Mouse (Mus musculus) left cerebral cortex, postnatal 36 days (tissue): ENCODE data around the gene Gm45837. TPM values are rescaled to one million over a fixed set of nuclear protein-coding genes. Genes with fewer than 3 reads are reported as not detected.
A peak's percentile ranks its signal among the peaks of the same experiment; 100 is the strongest.
"Not testable (repeated sequence)": the region's sequence is repeated elsewhere in the genome, so short reads cannot be mapped to it uniquely, and the experiment has no call there.

Source experiments
- DNase-seq, 2 experiments: peaks; one replicate each; pipeline ENCODE4 v3.0.0; 2021 to 2022; ENCODE audit warnings: low spot score in 2 of 2, mixed read lengths in 1 of 2
- intact Hi-C: fragments of 180-260 bp; cut with DNase I; formaldehyde crosslinking; loops from one replicate; pipeline ENCODE4 v1.15.1; 2025
- total RNA-seq, 2 experiments: library from RNA; stranded (reverse); gene quantifications; 2 replicates each; pipeline ENCODE4 v1.2.3; 2021

The Gm45837 gene
- total RNA-seq, 2 experiments from 2014 or later, result 1.7 TPM; not detected in 1

GRCm38 (mm10) chr7:101534428-101534827 lies 123.7 kb downstream of the Gm45837 start:
- intact Hi-C loops, result no loop called here
- DNase-seq, result no peak

GRCm38 (mm10) chr7:101535102-101535501 lies 124.4 kb downstream of the Gm45837 start:
- peak in 1 of 2 experiments; percentile 40 for DNase-seq
- intact Hi-C loops, result no loop called here

GRCm38 (mm10) chr7:101535517-101535916 lies 124.8 kb downstream of the Gm45837 start:
- DNase-seq, result no peak
- intact Hi-C loops, result no loop called here

- peak in 1 of 2 experiments; percentile 35 for DNase-seq
- intact Hi-C loops, result no loop called here
These were observed 126.9 kb downstream of the Gm45837 start for GRCm38 (mm10) chr7:101537541-101537940.

GRCm38 (mm10) chr7:101538141-101538933 lies 127.7 kb downstream of the Gm45837 start:
- peak in 1 of 2 experiments; percentile 55 for DNase-seq
- intact Hi-C loops, result loop anchor here (2.0 kb wide), 2 partner anchors 34 to 126 kb away; no protein-coding TSS in a partner anchor

- intact Hi-C loops, result loop anchor here (2.0 kb wide), 2 partner anchors 35 to 127 kb away; no protein-coding TSS in a partner anchor
- DNase-seq, result no peak
These were observed 129.1 kb downstream of the Gm45837 start for GRCm38 (mm10) chr7:101539774-101540173.

GRCm38 (mm10) chr7:101540684-101541083 lies 130.0 kb downstream of the Gm45837 start:
- DNase-seq, result no peak
- intact Hi-C loops, result loop anchor here (1.0 kb wide), 2 partner anchors 77 to 90 kb away; no protein-coding TSS in a partner anchor

GRCm38 (mm10) chr7:101541132-101541531 lies 130.4 kb downstream of the Gm45837 start:
- peak; percentile 78 to 81 for DNase-seq
- intact Hi-C loops, result loop anchor here (1.0 kb wide), 2 partner anchors 76 to 91 kb away; no protein-coding TSS in a partner anchor

GRCm38 (mm10) chr7:101541734-101542133 lies 131.0 kb downstream of the Gm45837 start:
- intact Hi-C loops, result loop anchor here (1.0 kb wide), 2 partner anchors 76 to 91 kb away; no protein-coding TSS in a partner anchor
- DNase-seq, result peak; percentile 41 to 43

- no peak for DNase-seq
- intact Hi-C loops, result no loop called here
These were observed 137.0 kb downstream of the Gm45837 start for GRCm38 (mm10) chr7:101547651-101548050.

GRCm38 (mm10) chr7:101549266-101549665 lies 138.6 kb downstream of the Gm45837 start:
- intact Hi-C loops, result no loop called here
- no peak for DNase-seq

- intact Hi-C loops, result no loop called here
- DNase-seq, result no peak
These were observed 140.2 kb downstream of the Gm45837 start for GRCm38 (mm10) chr7:101550686-101551485.

GRCm38 (mm10) chr7:101551530-101551929 lies 140.8 kb downstream of the Gm45837 start:
- intact Hi-C loops, result no loop called here
- DNase-seq, result no peak

- intact Hi-C loops, result not testable (repeated sequence)
These were observed 144.8 kb downstream of the Gm45837 start for GRCm38 (mm10) chr7:101555473-101555872.

GRCm38 (mm10) chr7:101557391-101557790 lies 146.7 kb downstream of the Gm45837 start:
- DNase-seq, result no peak
- intact Hi-C loops, result loop anchor here (2.0 kb wide), 1 partner anchor 25 kb away; no protein-coding TSS in a partner anchor

More at GRCm38 (mm10) chr7:101555473-101555872, 144.8 kb downstream of the Gm45837 start:
- not testable (repeated sequence) for DNase-seq

GRCm38 (mm10) chr7:101559393-101559792 lies 148.7 kb downstream of the Gm45837 start:
- DNase-seq, intact Hi-C loops: not testable (repeated sequence)
